Mouse (Mus musculus): ENCODE data around the gene Trappc3l. TPM values are rescaled to one million over a fixed set of nuclear protein-coding genes. Genes with fewer than 3 reads are reported as not detected.

Gene Trappc3l
- polyA plus RNA-seq, 1 experiment from 2014 or later, result not detected

- 40% methylated on average over 12 of the region's 12 CpGs for WGBS
- Histone ChIP-seq H3K36me3 (no peaks in the 10 kb centered on the region), H3K27me3 (no peaks in the 10 kb centered on the region), H3K4me2 (peak overlapping the region; percentile 58), H3K4me1 (replicated peaks) (0 out of 2 replicates have a peak, but pooled peaks cover 7% of the 10 kb centered on the region), H3K9me3 (replicated peaks) (no peaks in the 10 kb centered on the region), H3K9ac (peak overlapping the region; percentile 29), H3K4me3 (peak overlapping the region; percentile 39), H3K27ac (peak overlapping the region; percentile 52)
- 0 out of 2 replicates have a peak, but pooled peaks have one; percentile 28 for ATAC-seq (replicated peaks; ENCODE audit: insufficient number of reproducible peaks, insufficient read depth, low FRiP score, low read depth)
Measured at GRCm38 (mm10) chr10:34095964-34096363, 58.6 kb downstream of the Trappc3l start.

DNA sequence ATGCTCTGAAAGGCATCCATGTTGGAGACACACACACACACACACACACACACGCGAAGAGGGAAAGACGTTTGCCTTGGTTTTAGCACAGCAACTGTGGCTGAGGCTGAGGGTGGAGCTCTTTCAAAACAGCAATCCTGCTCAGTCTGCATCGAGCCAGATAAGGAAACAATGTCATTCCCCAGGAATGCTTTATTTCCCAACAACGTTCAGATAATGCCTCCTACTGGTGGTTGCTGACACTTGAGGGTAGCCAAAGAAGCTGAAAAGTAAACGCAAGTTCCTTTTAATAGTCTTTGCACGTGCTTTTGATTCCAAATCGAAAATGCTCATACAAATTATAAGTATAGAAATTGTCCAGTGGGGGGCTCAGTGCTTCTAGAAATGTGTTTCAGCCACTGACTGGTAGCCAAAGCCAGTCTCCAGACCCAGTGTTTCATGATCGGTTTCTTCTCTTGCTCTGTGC is 59.1 kb downstream of the Trappc3l start, which contains the start of gene Calhm5:
Gene Calhm5 (minus strand): TSS at position 102 of the 466 bp plus-strand sequence.
- peak within 1 kb of the TSS; percentile 52 for H3K27ac ChIP-seq
- H3K27me3 ChIP-seq, result no peaks in the 10 kb centered on the region
- ATAC-seq (replicated peaks; ENCODE audit: insufficient number of reproducible peaks, insufficient read depth, low FRiP score, low read depth), result peak; percentile 86

GRCm38 (mm10) chr10:34110863-34111465 is 73.6 kb downstream of the Trappc3l start:
- Histone ChIP-seq H3K9ac (no peak overlapping the region), H3K36me3 (no peaks in the 10 kb centered on the region), H3K9me3 (replicated peaks) (no peaks in the 10 kb centered on the region), H3K27ac (no peak overlapping the region), H3K27me3 (no peaks in the 10 kb centered on the region), H3K4me3 (no peak overlapping the region), H3K4me2 (no peak overlapping the region), H3K4me1 (replicated peaks) (no peaks in the 10 kb centered on the region)
- ATAC-seq (replicated peaks; ENCODE audit: insufficient number of reproducible peaks, insufficient read depth, low FRiP score, low read depth), result no peak
- WGBS, result 70% methylated on average over 13 of the region's 13 CpGs

More for the DNA sequence above, 59.1 kb downstream of the Trappc3l start, which contains the start of gene Calhm5:
- 0 out of 2 replicates have a peak, but pooled peaks cover 7% of the 10 kb centered on the region for H3K4me1 ChIP-seq (replicated peaks)
- H3K4me3 ChIP-seq, result peak within 1 kb of the TSS; percentile 39
- H3K9ac ChIP-seq, result peak within 1 kb of the TSS; percentile 29
- no peaks in the 10 kb centered on the region for H3K9me3 ChIP-seq (replicated peaks)
- H3K36me3 ChIP-seq, result no peaks in the 10 kb centered on the region
- peak within 1 kb of the TSS; percentile 58 for H3K4me2 ChIP-seq
- WGBS, result 4% methylated on average over 9 of the region's 9 CpGs

- no peaks in the 10 kb centered on the region for H3K27me3 ChIP-seq
- no peak overlapping the region for H3K27ac ChIP-seq
- no peak overlapping the region for H3K4me3 ChIP-seq
- no peak overlapping the region for H3K4me2 ChIP-seq
- 68% methylated on average over 4 of the region's 4 CpGs for WGBS
- no peaks in the 10 kb centered on the region for H3K36me3 ChIP-seq
- H3K9me3 ChIP-seq (replicated peaks), result no peaks in the 10 kb centered on the region
- H3K4me1 ChIP-seq (replicated peaks), result no peaks in the 10 kb centered on the region
- no peak; the same call in 1 of the 2 replicates for ATAC-seq (replicated peaks; ENCODE audit: insufficient number of reproducible peaks, insufficient read depth, low FRiP score, low read depth)
- H3K9ac ChIP-seq, result no peak overlapping the region
Measured at GRCm38 (mm10) chr10:34111964-34112738, 74.8 kb downstream of the Trappc3l start.

- no peak overlapping the region for H3K4me3 ChIP-seq
- no peak overlapping the region for H3K9ac ChIP-seq
- H3K4me2 ChIP-seq, result no peak overlapping the region
- H3K27me3 ChIP-seq, result no peaks in the 10 kb centered on the region
- 48% methylated on average over 3 of the region's 3 CpGs for WGBS
- no peaks in the 10 kb centered on the region for H3K4me1 ChIP-seq (replicated peaks)
- no peaks in the 10 kb centered on the region for H3K36me3 ChIP-seq
- H3K9me3 ChIP-seq (replicated peaks), result no peaks in the 10 kb centered on the region
- no peak overlapping the region for H3K27ac ChIP-seq
- ATAC-seq (replicated peaks; ENCODE audit: insufficient number of reproducible peaks, insufficient read depth, low FRiP score, low read depth), result no peak
Measured at GRCm38 (mm10) chr10:34117131-34117530, 79.7 kb downstream of the Trappc3l start.

- no peaks in the 10 kb centered on the region for H3K27me3 ChIP-seq
- no peak overlapping the region for H3K27ac ChIP-seq
- no peak overlapping the region for H3K4me2 ChIP-seq
- no peaks in the 10 kb centered on the region for H3K9me3 ChIP-seq (replicated peaks)
- H3K4me3 ChIP-seq, result no peak overlapping the region
- H3K36me3 ChIP-seq, result no peaks in the 10 kb centered on the region
- no peaks in the 10 kb centered on the region for H3K4me1 ChIP-seq (replicated peaks)
- H3K9ac ChIP-seq, result no peak overlapping the region
- ATAC-seq (replicated peaks; ENCODE audit: insufficient number of reproducible peaks, insufficient read depth, low FRiP score, low read depth), result no peak
Measured at GRCm38 (mm10) chr10:34117770-34118169, 80.4 kb downstream of the Trappc3l start.

GRCm38 (mm10) chr10:34118421-34118820 is 81.0 kb downstream of the Trappc3l start:
- Histone ChIP-seq H3K9ac (no peak overlapping the region), H3K4me2 (no peak overlapping the region), H3K4me1 (replicated peaks) (no peaks in the 10 kb centered on the region), H3K27ac (no peak overlapping the region), H3K4me3 (no peak overlapping the region), H3K9me3 (replicated peaks) (no peaks in the 10 kb centered on the region), H3K27me3 (no peaks in the 10 kb centered on the region), H3K36me3 (no peaks in the 10 kb centered on the region)
- WGBS, result 78% methylated on average over 2 of the region's 2 CpGs
- ATAC-seq (replicated peaks; ENCODE audit: insufficient number of reproducible peaks, insufficient read depth, low FRiP score, low read depth), result no peak

GRCm38 (mm10) chr10:34127392-34128378 is 90.3 kb downstream of the Trappc3l start, which contains the start of gene Calhm6:
Gene Calhm6, minus strand, starts transcription at chr10:34127984.
- no peak within 1 kb of the TSS for H3K27ac ChIP-seq
- H3K9ac ChIP-seq, result peak within 1 kb of the TSS; percentile 47
- H3K36me3 ChIP-seq, result no peaks in the 10 kb centered on the region
- peak within 1 kb of the TSS; percentile 91 for H3K4me2 ChIP-seq
- H3K9me3 ChIP-seq (replicated peaks), result no peaks in the 10 kb centered on the region
- H3K27me3 ChIP-seq, result no peaks in the 10 kb centered on the region
- WGBS, result 15% methylated on average over 44 of the region's 44 CpGs
- ATAC-seq (replicated peaks; ENCODE audit: insufficient number of reproducible peaks, insufficient read depth, low FRiP score, low read depth), result no peak; the same call in 1 of the 2 replicates
- peaks cover 3% of the 10 kb centered on the region; the same call in 1 of the 2 replicates for H3K4me1 ChIP-seq (replicated peaks)
- H3K4me3 ChIP-seq, result peak within 1 kb of the TSS; percentile 61

GRCm38 (mm10) chr10:34128391-34128790 is 91.0 kb downstream of the Trappc3l start:
- Histone ChIP-seq H3K36me3 (no peaks in the 10 kb centered on the region), H3K4me2 (peak overlapping the region; percentile 91; the same call in 1 of the 2 replicates), H3K27ac (no peak overlapping the region), H3K4me3 (no peak overlapping the region), H3K27me3 (no peaks in the 10 kb centered on the region), H3K4me1 (replicated peaks) (peaks cover 3% of the 10 kb centered on the region; the same call in 1 of the 2 replicates), H3K9ac (no peak overlapping the region), H3K9me3 (replicated peaks) (no peaks in the 10 kb centered on the region)
- no peak for ATAC-seq (replicated peaks; ENCODE audit: insufficient number of reproducible peaks, insufficient read depth, low FRiP score, low read depth)
- 79% methylated on average over 6 of the region's 6 CpGs for WGBS

- Histone ChIP-seq H3K27me3 (no peaks in the 10 kb centered on the region), H3K4me3 (no peak overlapping the region), H3K36me3 (no peaks in the 10 kb centered on the region), H3K9me3 (replicated peaks) (no peaks in the 10 kb centered on the region), H3K4me1 (replicated peaks) (peaks cover 3% of the 10 kb centered on the region; the same call in 1 of the 2 replicates), H3K27ac (no peak overlapping the region), H3K4me2 (no peak overlapping the region), H3K9ac (no peak overlapping the region)
- no peak for ATAC-seq (replicated peaks; ENCODE audit: insufficient number of reproducible peaks, insufficient read depth, low FRiP score, low read depth)
- 66% methylated on average over 2 of the region's 2 CpGs for WGBS
Measured at GRCm38 (mm10) chr10:34131356-34131755, 94.0 kb downstream of the Trappc3l start.

All from heart, embryonic 15.5 days (tissue).